Mouse (Mus musculus) heart, postnatal 25 days (tissue): ENCODE data around the gene Cul3. TPM values are rescaled to one million over a fixed set of nuclear protein-coding genes. Genes with fewer than 3 reads are reported as not detected.
A peak's percentile ranks its signal among the peaks of the same experiment; 100 is the strongest.
"Not testable (repeated sequence)": the region's sequence is repeated elsewhere in the genome, so short reads cannot be mapped to it uniquely, and the experiment has no call there.

Source experiments
- DNase-seq: peaks from one replicate; pipeline ENCODE4 v3.0.0; 2022; ENCODE audit warnings: low spot score
- intact Hi-C: fragments of 180-260 bp; cut with DNase I; formaldehyde crosslinking; loops from one replicate; pipeline ENCODE4 v1.15.1; 2025
- total RNA-seq, 2 experiments: library from RNA; stranded (reverse); gene quantifications; 2 replicates each; pipeline ENCODE4 v1.2.3; 2021

Cul3 gene
- 100 to 1,000 TPM; 123 to 136 TPM for total RNA-seq

DNA sequence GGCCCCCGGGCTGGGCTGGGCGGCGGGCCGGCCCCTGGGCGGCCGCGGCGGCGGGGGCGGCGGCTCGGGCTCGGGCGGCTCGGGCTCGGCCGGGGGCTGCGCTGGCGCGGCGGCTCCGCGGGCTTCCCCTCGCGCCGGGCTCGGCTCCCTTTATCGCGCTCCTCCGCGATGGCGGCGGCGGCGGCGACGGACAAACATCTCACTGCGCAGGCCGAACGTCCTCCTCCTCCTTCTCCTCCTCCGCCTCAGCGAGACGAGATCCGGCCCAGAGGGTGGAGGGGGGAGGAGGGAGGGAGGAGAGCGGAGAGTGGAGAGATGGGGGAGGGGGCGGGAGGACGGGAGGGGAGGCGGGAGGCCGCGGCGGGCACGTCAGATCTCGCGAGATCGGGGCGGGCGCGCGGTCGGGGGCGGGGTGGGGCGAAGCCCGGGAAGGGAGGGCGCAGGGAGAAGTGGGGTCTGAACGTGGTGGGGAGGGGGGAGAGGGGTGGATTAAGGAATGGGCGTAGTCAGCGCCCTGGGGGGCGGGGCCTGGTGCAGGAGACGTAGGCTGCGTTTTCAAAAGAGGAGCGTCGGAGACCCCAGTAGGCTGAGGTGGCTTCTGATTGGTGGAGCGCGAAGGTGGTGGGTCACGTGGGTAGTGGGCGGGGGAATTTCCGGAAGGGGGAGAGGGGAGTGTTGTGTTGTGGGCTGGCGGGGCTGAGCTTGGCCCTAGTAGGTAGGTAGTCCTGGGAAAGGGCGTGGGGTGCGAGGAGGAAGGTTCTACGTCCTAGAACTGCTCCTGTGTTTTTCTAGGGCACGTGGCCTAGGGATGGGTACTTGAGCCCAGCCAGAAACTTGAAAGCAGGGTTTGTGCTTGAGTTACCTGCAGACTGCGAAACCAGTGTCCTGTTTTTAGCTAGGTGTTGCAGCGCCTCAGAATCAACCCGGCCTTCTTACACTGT is at the start of gene Cul3:
Gene Cul3, minus strand, starts transcription at position 45 of the 941 bp plus-strand sequence.
- DNase-seq, result peak; percentile 91
- intact Hi-C loops, result loop anchor here (5.0 kb wide), 2 partner anchors 113 to 1683 kb away; partner anchors contain the start of genes Acsl3 and Utp14b

DNA sequence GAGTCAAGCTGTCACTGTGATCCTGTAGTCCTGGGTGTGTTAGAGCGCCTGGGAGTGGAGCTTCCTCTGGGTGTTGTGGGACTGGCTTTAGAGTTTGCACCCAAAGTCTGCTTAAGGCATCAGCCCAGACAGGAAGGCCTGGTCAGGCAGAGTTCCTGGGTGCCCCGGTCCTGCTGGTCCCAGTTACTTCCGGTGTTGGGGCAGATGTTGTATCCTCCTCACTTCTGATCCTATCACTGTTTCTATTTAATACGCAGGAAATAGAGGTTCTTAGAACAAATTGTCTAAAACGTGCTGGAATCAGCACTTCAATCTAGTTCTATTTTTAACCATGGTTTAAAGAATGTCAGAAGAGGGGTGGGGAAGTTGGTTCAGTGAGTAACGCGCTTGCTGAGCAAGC is 49.2 kb upstream of the Cul3 start:
- DNase-seq, result no peak
- intact Hi-C loops, result no loop called here

DNA sequence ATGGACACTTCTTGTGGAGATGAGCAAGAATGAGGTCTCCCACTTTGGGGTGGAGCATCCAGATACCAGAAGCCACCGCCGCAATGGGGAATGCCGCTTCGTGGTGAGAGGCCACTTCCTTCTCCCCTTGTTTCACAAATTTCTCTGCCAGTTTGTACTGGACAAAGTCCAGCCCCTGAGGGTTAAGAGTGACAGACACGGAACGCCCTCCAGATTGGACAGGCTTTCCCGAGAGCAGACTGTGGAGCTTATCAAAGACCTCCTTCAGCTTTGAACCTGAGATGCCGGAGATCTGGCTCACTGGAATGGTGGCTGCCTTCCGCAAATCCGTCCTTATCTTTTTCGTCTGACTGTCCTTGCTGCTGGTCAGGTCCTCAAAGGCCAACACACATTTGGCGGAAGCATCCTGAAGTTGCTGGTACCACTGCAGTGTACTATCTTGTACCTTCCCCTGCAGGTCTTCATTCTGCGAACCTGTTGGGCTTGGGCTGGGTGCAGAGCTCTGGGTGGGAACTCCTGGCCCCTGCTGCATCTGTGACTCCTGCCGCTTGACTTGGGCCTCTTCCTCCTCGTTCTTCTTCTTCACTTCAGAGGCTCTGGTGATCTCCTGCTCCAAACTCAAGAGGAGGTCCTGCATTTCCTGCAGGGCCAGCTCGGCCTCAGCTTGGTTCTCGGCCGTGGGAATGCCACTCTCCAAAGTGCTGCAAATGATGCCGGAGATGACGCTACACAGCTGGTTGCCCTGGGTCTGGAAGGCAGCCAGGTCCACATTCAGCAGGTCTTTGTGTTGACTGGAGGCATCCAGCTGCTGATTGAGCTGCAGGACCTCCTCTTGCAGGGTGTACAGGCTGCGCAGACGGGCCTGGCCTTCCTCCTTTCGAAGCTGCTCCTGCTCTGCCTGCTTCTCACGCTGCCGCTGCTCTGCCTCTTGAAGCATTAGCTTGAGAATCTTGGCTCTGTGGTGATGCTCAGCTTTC is 43.6 kb upstream of the Cul3 start:
- DNase-seq, result no peak
- intact Hi-C loops, result no loop called here

DNA sequence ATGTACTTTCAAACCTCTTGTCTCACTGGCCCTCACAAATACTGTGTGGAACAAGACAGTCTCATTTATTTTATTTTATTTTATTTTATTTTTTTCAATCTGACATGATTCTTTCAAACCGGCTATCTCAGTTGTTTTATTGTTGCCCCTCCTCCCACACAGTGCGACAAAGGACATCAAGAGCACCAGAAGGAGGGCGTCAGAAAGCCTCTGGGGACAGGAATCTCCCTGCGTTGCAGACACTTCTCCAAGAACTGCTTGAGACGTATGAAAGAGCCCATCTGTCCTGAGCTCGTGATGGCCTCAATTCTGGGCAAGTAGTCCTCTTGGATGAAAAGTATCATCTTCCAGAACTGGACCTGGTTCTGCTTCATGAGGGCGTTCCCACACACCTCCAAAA is 42.6 kb upstream of the Cul3 start:
- intact Hi-C loops, result no loop called here
- DNase-seq, result no peak

DNA sequence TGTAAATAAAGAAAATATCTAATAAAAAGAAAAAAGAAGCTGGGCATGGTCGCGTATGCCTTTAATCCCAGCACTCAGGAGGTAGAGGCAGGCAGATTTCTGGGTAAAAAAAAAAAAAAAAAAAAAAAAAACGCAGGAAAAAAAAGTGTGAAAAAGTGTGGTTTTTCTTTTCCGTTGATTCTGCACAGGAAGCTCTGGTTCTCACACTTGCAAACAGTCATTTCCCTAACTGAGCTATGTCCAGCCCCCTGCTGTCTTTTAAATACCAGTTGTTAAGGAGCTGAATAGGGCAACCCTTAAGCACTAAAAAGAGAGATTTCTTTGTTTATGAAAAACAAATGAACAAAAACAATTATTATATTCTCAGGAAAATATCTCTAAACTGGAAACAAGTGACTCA is 41.0 kb upstream of the Cul3 start:
- no peak for DNase-seq
- intact Hi-C loops, result no loop called here

DNA sequence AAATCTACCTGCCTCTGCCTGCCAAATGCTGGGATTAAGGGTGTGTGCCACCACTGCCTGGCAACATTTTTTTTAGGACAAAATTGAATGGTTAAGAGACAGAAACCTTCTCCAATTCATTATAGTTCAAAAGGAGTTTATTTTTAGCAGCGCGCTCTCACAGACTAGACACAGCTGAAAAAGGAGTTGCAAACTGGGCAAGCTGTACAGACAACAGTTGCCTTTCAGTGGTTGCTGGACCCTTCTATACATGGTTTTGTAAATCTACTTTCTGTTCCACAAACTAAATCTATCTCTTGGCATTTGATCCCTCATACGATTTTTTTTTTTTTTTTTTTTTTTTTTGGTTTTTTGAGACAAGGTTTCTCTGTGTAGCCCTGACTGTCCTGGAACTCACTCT is 31.7 kb upstream of the Cul3 start:
- no peak for DNase-seq
- intact Hi-C loops, result no loop called here

DNA sequence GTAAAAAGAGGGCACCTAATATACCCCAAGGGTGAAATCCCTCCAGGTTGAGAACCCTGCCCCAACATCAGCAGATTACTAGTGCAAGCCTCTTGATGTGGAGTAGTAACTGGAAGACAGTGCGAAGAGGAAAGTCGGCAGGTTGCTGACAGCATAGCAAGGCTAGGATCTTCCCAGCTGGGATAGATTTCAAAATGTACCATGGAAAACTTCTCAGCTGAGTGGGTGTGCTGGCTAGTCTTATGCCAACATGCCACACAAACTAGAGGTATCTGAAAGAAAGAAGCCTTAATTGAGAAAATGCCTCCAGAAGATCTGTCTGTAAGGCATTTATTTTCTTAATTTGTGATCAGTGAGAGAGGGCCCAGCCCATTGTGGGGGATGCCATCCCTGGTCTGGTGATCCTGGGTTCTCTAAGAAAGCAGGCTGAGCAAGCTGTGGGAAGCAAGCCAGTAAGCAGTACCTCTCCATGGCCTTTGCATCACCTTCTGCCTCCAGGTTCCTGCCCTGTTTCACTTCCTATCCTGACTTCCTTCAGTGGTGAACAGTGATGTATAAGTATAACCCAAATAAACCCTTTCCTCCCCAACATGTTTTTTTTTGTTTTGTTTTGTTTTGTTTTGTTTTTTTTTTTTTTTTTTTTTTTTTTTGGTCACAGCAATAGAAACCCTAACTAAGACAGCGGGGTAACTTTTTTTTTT is 31.1 kb upstream of the Cul3 start:
- intact Hi-C loops, result no loop called here
- DNase-seq, result no peak

DNA sequence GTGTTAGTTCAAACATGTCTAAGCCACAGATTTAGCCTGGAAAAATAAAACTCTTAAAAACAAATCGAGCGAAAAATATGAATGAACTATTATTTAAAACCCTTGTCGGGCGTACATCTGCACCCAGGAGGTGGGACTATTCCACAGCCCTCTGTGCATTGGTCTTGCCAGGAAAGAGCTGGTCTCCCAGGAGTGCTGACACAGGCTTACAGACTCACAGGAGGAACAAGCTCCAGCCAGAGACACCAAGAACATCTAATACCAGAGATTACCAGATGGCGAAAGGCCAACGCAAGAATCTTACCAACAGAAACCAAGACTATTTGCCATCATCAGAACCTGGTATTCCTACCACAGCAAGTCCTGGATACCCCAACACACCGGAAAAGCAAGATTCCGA is 23.2 kb upstream of the Cul3 start:
- intact Hi-C loops, result no loop called here
- DNase-seq, result no peak

DNA sequence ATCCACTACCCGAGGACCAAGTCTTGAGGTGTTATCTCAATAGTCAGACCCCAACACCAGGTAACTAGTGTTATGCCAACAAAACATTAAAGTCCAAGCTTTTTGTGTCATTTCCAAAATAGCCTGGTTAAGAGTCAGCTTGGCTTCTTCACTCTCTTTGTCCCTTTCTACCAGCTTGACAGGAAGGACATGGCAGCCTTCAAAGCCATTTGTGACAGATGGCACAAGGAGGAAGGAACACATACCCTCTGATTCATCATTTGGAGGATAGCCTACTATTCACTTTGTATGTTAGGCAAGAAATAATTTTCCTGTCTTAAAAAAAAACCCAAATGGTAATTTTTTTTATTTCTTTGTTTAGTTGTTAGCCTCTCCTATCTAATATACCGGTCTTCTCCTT is 22.7 kb upstream of the Cul3 start:
- intact Hi-C loops, result no loop called here
- no peak for DNase-seq

DNA sequence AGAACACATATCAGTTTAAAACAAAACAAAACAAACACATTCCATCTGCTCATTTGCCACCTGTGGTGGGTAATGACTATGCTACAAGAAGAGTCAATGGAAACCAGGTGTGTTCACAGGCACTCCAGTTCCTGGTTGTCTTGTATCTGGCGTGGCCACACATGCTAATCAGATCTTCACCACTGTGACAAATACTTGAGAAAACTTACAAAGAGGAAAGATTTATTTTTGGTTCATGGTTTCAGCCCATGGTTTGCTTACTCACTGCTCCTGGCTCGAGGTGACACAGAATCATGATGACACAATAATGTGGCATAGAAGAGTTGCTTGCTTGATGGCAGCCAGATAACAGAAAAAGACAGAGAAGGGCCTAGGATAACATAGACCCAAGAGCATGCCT is 22.1 kb upstream of the Cul3 start:
- intact Hi-C loops, result no loop called here
- no peak for DNase-seq

DNA sequence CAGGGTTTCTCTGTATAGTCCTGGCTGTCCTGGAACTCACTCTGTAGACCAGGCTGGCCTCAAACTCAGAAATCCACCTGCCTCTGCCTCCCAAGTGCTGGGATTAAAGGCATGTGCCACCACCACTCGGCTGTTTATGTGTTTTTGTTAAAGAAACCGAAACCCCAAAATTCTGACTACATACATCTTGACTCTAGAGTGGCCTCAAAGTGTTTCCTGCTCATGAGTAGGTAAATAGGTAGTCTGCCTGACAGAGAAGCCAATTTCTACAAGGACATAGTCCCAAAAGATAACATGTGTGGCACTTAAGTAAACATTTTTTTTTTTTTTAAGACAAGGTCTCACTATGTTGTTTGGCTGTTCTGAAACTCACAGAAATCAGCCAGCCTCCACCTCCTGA is 21.5 kb upstream of the Cul3 start:
- DNase-seq, intact Hi-C loops: not testable (repeated sequence)

DNA sequence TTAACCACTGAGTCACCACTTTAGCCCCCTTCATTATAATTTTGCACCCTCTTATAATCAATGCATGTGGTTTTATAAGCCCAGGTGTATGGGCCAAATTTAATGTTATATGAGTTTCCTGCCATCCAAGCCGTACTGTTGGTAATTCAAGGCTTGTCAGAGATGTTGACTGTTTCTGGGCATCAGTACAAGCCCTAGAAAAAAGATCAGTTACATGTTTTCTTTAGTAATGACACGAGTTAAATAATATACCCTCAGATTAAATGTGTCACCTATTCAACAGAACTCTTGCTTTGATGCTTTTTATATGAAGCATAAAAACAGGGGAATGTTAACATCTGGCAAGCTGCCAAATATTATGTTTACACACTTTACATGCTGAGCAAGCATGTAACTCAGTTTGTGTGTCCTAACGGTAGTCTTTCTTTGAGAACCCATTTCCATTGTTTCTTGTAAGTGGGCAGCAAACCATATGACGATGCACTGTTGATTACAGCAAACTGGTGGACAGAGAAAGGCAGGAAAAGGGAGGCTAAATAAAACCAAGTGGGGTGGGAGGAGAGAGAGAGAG is 19.8 kb upstream of the Cul3 start:
- intact Hi-C loops, result no loop called here
- no peak for DNase-seq

DNA sequence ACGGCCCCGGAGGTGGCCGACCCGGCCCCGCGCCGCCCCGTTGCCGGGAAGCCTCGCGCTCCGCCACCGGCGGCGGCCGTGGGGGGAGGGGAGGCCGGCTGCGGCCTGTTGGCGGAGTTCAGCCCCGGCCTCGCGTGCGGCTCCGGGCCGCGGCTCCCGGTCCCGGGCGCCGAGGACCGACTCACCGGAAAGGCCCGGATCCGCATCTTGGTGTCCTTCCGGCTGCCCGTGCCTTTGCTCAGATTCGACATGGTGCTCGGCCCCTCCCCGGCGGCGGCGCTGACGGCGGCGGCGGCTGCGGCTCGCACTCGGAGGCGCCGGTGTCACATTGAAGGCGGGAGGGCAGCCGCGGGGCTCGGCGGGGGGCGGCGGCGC is 232 bp downstream of the Cul3 start:
- DNase-seq, result no peak
- intact Hi-C loops, result loop anchor here (5.0 kb wide), 2 partner anchors 113 to 1683 kb away; partner anchors contain the start of genes Acsl3 and Utp14b

DNA sequence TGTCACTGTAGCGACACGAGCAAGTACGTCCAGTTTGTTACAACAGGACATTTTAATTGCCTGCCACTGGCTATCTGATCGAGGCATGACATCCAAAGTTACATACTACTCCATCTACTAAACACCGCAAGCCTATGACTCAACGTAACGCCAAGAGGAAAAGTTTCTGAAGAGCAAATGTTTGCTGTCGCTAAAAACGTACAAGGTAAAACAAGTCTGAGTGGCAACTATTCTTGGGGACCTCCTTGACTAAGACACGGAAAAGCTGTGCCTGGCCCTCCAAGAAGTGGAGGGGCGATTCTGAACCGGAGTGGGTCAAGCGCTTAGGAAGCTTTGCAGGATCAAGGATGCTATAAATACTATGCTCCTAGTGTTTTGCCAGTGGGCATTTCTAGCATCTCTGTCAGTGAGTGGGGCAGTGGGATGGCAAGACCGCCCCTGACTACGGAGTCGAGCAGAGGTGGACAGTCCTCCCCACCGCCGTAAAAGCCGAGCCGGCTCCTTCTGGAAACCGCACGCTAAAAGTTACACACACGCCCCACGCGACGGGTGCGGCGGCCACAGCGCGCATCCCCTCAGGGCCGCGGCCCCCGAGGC is 757 bp downstream of the Cul3 start:
- intact Hi-C loops, result loop anchor here (5.0 kb wide), 4 partner anchors 47 to 1682 kb away; partner anchors contain the start of genes Acsl3 and Utp14b
- DNase-seq, result peak; percentile 4

DNA sequence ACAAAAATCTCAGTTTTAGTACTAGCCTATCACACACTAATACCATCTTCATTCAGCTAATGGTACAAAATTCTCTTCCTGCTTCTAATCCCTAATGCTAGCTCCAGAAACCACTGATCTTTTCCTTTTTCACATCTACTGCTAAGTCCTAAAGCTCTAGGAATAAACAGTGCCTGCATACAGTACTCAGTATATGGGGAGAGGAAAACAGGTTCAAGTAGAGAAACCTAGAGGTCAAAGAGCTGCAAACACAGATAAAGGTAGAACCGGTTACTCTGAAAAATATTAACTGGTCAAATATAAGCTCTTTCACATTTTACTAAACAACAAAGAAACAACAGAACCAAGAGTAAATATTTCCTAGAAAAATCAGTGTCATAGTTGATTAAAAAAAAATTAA is 1.9 kb downstream of the Cul3 start:
- no peak for DNase-seq
- intact Hi-C loops, result loop anchor here (5.0 kb wide), 2 partner anchors 46 to 76 kb away; no protein-coding TSS in a partner anchor

DNA sequence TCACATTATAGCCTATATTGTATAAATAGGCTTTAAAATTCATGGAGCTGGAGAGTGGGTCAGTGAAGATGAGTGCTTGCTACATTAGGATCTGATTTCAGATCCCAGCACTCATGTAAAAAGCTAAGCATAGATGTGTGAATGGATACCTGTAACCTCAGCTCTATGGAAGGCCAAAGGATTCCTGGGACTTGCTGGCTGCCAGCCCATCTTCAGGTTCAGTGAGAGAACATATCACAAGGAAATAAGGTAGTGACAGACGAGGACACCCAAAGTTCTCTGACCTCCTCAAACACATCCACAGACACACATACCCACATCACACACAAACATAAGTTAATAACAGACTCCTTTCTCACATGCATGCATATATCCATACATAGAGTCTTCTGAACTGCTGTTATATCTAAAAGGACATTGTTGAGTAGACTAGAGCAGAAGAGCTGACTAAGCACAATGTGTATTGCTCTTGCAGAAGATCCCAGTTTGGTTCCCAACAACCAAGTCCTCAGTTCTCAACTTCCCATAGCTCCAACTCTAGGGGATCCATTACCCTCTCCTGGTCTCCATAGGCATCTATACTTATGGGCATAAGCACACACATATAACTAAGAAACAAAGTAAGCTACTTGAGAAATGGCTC is 4.4 kb downstream of the Cul3 start:
- DNase-seq, result no peak

DNA sequence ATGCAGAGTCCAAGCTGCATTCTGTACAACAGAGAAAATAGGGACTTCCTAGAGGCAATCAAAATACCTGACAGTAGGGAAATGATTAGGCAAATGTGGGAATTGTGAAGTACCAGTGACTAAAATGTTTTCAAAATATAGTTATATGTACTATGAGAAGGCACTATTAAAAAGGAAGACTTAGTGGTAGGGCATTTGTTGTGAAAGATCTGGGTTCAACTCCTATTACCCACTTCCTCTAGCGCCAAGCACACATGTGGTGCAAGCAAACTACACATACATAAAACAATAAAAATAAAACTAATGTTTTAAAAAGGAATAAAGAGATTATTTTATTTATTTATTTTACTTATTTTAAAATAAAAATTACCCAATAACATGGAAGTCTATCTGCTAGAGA is 5.2 kb downstream of the Cul3 start:
- intact Hi-C loops, result loop anchor here (5.0 kb wide), 2 partner anchors 43 to 73 kb away; no protein-coding TSS in a partner anchor

More for the DNA sequence above, 4.4 kb downstream of the Cul3 start:
- intact Hi-C loops, result loop anchor here (5.0 kb wide), 2 partner anchors 44 to 74 kb away; no protein-coding TSS in a partner anchor

DNA sequence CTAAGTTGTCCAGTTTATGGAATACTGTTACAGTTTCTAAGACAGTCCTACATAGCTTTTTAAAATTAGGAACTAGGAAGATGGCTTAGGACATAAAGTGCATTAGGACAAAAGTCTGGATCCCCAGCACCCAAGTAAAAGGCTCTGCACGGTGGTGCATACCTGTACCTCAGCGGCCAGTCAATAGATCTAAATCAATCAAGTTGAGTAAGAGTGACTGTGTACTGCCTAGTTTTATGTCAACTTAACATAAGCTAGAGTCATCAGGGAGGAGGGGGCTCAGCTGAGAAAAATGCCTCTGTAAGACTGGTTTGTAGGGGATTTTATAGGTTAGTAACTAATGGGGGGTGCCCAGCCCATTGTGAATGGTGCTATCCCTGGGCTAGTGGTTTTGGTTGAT is 9.3 kb downstream of the Cul3 start:
- no peak for DNase-seq
- intact Hi-C loops, result no loop called here

More for the DNA sequence above, 5.2 kb downstream of the Cul3 start:
- no peak for DNase-seq
